Mouse (Mus musculus): ENCODE measurements around the gene Cyp11a1. TPM values are rescaled to one million over a fixed set of nuclear protein-coding genes. Genes with fewer than 3 reads are reported as not detected.

Cyp11a1 gene
- polyA plus RNA-seq, 1 experiment, result 0.19 TPM

GRCm38 (mm10) chr9:58015856-58016255 lies 9.6 kb downstream of the Cyp11a1 start:
- no peaks in the 10 kb centered on the region for H3K27me3 ChIP-seq (ENCODE audit: control insufficient read depth, insufficient read depth, low read length)
- WGBS, result 89% methylated on average over 6 of the region's 6 CpGs
- no peak for TF ChIP-seq POLR2A (IDR thresholded peaks at IDR 0.05; ENCODE audit: low read depth, low read length)
- no peak for TF ChIP-seq CTCF (IDR thresholded peaks at IDR 0.05; ENCODE audit: extremely low read depth, insufficient read length, insufficient replicate concordance, low read depth, low read length)

GRCm38 (mm10) chr9:58016962-58017361 lies 10.8 kb downstream of the Cyp11a1 start:
- no peak overlapping the region for H3K4me3 ChIP-seq (ENCODE audit: low read depth, low read length)
- H3K27ac ChIP-seq (ENCODE audit: insufficient read depth, low read depth, low read length), result no peak overlapping the region
- no peak for TF ChIP-seq CTCF (IDR thresholded peaks at IDR 0.05; ENCODE audit: extremely low read depth, insufficient read length, insufficient replicate concordance, low read depth, low read length)
- no peak for TF ChIP-seq POLR2A (IDR thresholded peaks at IDR 0.05; ENCODE audit: low read depth, low read length)
- no peaks in the 10 kb centered on the region for H3K4me1 ChIP-seq (ENCODE audit: control insufficient read depth, insufficient read depth, insufficient read length, low read length)
- 60% methylated on average over 3 of the region's 3 CpGs for WGBS
- H3K36me3 ChIP-seq (ENCODE audit: control insufficient read depth, insufficient read depth, low read length), result no peaks in the 10 kb centered on the region
- no peaks in the 10 kb centered on the region for H3K27me3 ChIP-seq (ENCODE audit: control insufficient read depth, insufficient read depth, low read length)

More at GRCm38 (mm10) chr9:58015856-58016255, 9.6 kb downstream of the Cyp11a1 start:
- Histone ChIP-seq H3K27ac (ENCODE audit: insufficient read depth, low read depth, low read length) (no peak overlapping the region), H3K4me1 (ENCODE audit: control insufficient read depth, insufficient read depth, insufficient read length, low read length) (no peaks in the 10 kb centered on the region), H3K4me3 (ENCODE audit: low read depth, low read length) (no peak overlapping the region), H3K36me3 (ENCODE audit: control insufficient read depth, insufficient read depth, low read length) (no peaks in the 10 kb centered on the region)

GRCm38 (mm10) chr9:58018385-58018784 lies 12.2 kb downstream of the Cyp11a1 start:
- no peaks in the 10 kb centered on the region for H3K27me3 ChIP-seq (ENCODE audit: control insufficient read depth, insufficient read depth, low read length)
- no peak overlapping the region for H3K27ac ChIP-seq (ENCODE audit: insufficient read depth, low read depth, low read length)
- TF ChIP-seq POLR2A (IDR thresholded peaks at IDR 0.05; ENCODE audit: low read depth, low read length), result no peak
- no peak for TF ChIP-seq CTCF (IDR thresholded peaks at IDR 0.05; ENCODE audit: extremely low read depth, insufficient read length, insufficient replicate concordance, low read depth, low read length)
- H3K4me1 ChIP-seq (ENCODE audit: control insufficient read depth, insufficient read depth, insufficient read length, low read length), result no peaks in the 10 kb centered on the region
- no peak overlapping the region for H3K4me3 ChIP-seq (ENCODE audit: low read depth, low read length)
- H3K36me3 ChIP-seq (ENCODE audit: control insufficient read depth, insufficient read depth, low read length), result no peaks in the 10 kb centered on the region
- 79% methylated on average over 5 of the region's 5 CpGs for WGBS

DNA sequence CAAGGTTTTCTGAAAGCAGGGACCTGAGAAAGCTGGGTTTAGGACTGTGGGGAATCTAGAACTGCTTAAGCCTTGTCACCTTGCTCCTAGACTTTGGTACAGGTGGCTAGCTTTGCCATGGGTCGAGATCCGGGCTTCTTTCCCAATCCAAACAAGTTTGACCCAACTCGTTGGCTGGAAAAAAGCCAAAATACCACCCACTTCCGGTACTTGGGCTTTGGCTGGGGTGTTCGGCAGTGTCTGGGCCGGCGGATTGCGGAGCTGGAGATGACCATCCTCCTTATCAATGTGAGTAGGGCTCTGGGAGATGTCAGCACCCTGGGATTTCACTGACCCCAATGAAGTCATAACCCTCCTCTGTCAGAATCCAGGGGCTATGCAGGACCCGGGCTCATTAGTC lies 19.8 kb downstream of the Cyp11a1 start:
- Histone ChIP-seq H3K36me3 (ENCODE audit: control insufficient read depth, insufficient read depth, low read length) (no peaks in the 10 kb centered on the region), H3K4me3 (ENCODE audit: low read depth, low read length) (no peak overlapping the region), H3K27ac (ENCODE audit: insufficient read depth, low read depth, low read length) (no peak overlapping the region), H3K27me3 (ENCODE audit: control insufficient read depth, insufficient read depth, low read length) (0 out of 2 replicates have a peak, but pooled peaks cover 2% of the 10 kb centered on the region), H3K4me1 (ENCODE audit: control insufficient read depth, insufficient read depth, insufficient read length, low read length) (no peaks in the 10 kb centered on the region)
- no peak for TF ChIP-seq CTCF (IDR thresholded peaks at IDR 0.05; ENCODE audit: extremely low read depth, insufficient read length, insufficient replicate concordance, low read depth, low read length)
- TF ChIP-seq POLR2A (IDR thresholded peaks at IDR 0.05; ENCODE audit: low read depth, low read length), result no peak
- 70% methylated on average over 9 of the region's 9 CpGs for WGBS

DNA sequence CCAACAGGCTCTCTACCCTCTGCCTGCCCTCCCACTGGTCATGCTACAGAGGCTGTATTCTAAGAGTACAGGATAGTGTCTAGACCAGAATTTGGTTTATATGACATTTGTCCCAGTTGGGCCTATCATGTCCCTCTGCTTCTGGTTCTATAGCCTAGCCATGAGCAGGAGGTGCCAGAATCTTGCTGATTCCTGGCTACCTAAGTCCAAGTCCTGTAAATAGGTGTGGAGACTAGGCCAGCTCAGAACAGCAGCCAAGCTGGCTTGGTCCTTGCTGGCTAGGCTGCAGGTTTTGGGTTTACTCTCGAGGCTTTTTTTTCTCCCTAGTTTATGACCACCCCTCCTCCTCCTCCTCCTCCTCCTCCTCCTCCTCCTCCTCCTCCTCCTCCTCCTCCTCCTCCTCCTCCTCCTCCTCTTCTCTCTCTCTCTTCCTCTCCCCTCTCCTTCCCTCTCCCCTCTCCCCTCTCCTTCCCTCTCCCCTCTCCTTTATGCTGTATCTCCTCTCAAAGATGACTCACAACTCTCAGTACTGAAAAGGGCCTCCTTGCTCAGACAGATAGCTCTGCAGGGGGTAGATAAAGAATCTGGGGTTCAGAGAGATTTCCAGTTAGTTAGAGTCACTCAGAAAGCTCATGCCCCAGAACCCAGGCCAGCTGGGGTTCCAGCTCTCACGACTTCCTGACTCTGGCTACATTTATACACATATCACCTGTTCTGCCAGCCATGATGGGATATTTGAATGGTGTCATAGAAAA lies 21.4 kb downstream of the Cyp11a1 start:
- no peaks in the 10 kb centered on the region for H3K36me3 ChIP-seq (ENCODE audit: control insufficient read depth, insufficient read depth, low read length)
- WGBS, result 9% methylated on average over 2 of the region's 2 CpGs
- no peaks in the 10 kb centered on the region for H3K4me1 ChIP-seq (ENCODE audit: control insufficient read depth, insufficient read depth, insufficient read length, low read length)
- H3K27ac ChIP-seq (ENCODE audit: insufficient read depth, low read depth, low read length), result no peak overlapping the region
- 0 out of 2 replicates have a peak, but pooled peaks cover 2% of the 10 kb centered on the region for H3K27me3 ChIP-seq (ENCODE audit: control insufficient read depth, insufficient read depth, low read length)
- H3K4me3 ChIP-seq (ENCODE audit: low read depth, low read length), result no peak overlapping the region
- TF ChIP-seq POLR2A (IDR thresholded peaks at IDR 0.05; ENCODE audit: low read depth, low read length), result no peak
- TF ChIP-seq CTCF (IDR thresholded peaks at IDR 0.05; ENCODE audit: extremely low read depth, insufficient read length, insufficient replicate concordance, low read depth, low read length), result no peak

- H3K4me3 ChIP-seq (ENCODE audit: low read depth, low read length), result no peak overlapping the region
- no peaks in the 10 kb centered on the region for H3K4me1 ChIP-seq (ENCODE audit: control insufficient read depth, insufficient read depth, insufficient read length, low read length)
- TF ChIP-seq CTCF (IDR thresholded peaks at IDR 0.05; ENCODE audit: extremely low read depth, insufficient read length, insufficient replicate concordance, low read depth, low read length) (no peak), POLR2A (IDR thresholded peaks at IDR 0.05; ENCODE audit: low read depth, low read length) (no peak)
- no peaks in the 10 kb centered on the region for H3K36me3 ChIP-seq (ENCODE audit: control insufficient read depth, insufficient read depth, low read length)
- H3K27me3 ChIP-seq (ENCODE audit: control insufficient read depth, insufficient read depth, low read length), result 0 out of 2 replicates have a peak, but pooled peaks cover 2% of the 10 kb centered on the region
- no peak overlapping the region for H3K27ac ChIP-seq (ENCODE audit: insufficient read depth, low read depth, low read length)
- 52% methylated on average over 5 of the region's 5 CpGs for WGBS
Measured at GRCm38 (mm10) chr9:58028841-58029240, 22.6 kb downstream of the Cyp11a1 start.

DNA sequence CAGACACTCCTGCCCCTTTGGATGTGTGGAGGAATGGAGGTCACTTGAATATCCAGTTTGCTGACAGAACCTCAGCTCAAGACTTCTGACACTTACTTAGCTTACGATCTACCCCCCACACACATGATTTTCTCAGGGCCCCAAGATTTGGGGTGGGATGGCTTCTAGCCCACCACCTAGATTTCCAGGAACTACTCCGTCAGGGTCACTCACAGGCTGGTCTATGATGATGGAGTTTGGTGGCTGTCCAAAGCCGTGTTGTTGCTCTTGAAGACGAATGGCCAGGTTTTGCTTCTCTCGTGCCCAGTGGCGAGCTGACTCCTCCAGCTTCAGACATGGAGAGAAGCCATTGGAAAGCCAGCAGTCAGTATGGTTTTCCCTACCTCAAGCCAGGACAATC lies 23.4 kb downstream of the Cyp11a1 start:
- H3K4me3 ChIP-seq (ENCODE audit: low read depth, low read length), result no peak overlapping the region
- H3K36me3 ChIP-seq (ENCODE audit: control insufficient read depth, insufficient read depth, low read length), result no peaks in the 10 kb centered on the region
- TF ChIP-seq POLR2A (IDR thresholded peaks at IDR 0.05; ENCODE audit: low read depth, low read length), result no peak
- TF ChIP-seq CTCF (IDR thresholded peaks at IDR 0.05; ENCODE audit: extremely low read depth, insufficient read length, insufficient replicate concordance, low read depth, low read length), result no peak
- whole genome bisulfite sequencing, result 81% methylated on average over 6 of the region's 6 CpGs
- H3K27me3 ChIP-seq (ENCODE audit: control insufficient read depth, insufficient read depth, low read length), result 0 out of 2 replicates have a peak, but pooled peaks cover 2% of the 10 kb centered on the region
- H3K4me1 ChIP-seq (ENCODE audit: control insufficient read depth, insufficient read depth, insufficient read length, low read length), result no peaks in the 10 kb centered on the region
- H3K27ac ChIP-seq (ENCODE audit: insufficient read depth, low read depth, low read length), result no peak overlapping the region
